Mouse (Mus musculus) stomach, embryonic 15.5 days (tissue): Measurements from ENCODE around the gene Ccdc162. TPM values are rescaled to one million over a fixed set of nuclear protein-coding genes. Genes with fewer than 3 reads are reported as not detected.

Experiments
- ATAC-seq: fragments of 200-750 bp; cut with Nextera tagmentation; 2 replicates; pipeline ENCODE4 v1.8.0; 2017; ENCODE audit warnings: low read depth, moderate number of reproducible peaks, moderate TSS enrichment; ENCODE audit not compliant: insufficient read depth, low FRiP score
- H3K27ac ChIP-seq: fragments of 300-500 bp; sonication (generic); 2 replicates; pipeline ENCODE4 v1.5.1; 2015; ENCODE audit warnings: mild to moderate bottlenecking, inconsistent platforms
- H3K27me3 ChIP-seq: fragments of 300-500 bp; sonication (generic); replicated peaks from 2 replicates; pipeline ENCODE4 v1.6.1; 2015; ENCODE audit warnings: inconsistent platforms
- H3K36me3 ChIP-seq: fragments of 300-500 bp; sonication (generic); 2 replicates; pipeline ENCODE4 v1.6.1; 2015; ENCODE audit warnings: inconsistent platforms
- H3K4me1 ChIP-seq: fragments of 300-500 bp; sonication (generic); 2 replicates; pipeline ENCODE4 v1.6.1; 2015; ENCODE audit warnings: inconsistent platforms
- H3K4me2 ChIP-seq: fragments of 300-500 bp; sonication (generic); 2 replicates; pipeline ENCODE4 v1.6.1; 2015; ENCODE audit warnings: mild to moderate bottlenecking, inconsistent platforms
- H3K4me3 ChIP-seq: fragments of 300-500 bp; sonication (generic); replicated peaks from 2 replicates; pipeline ENCODE4 v1.5.1; 2015; ENCODE audit warnings: inconsistent platforms
- H3K9ac ChIP-seq: fragments of 300-500 bp; sonication (generic); 2 replicates; pipeline ENCODE4 v1.6.1; 2015; ENCODE audit warnings: inconsistent platforms
- H3K9me3 ChIP-seq: fragments of 300-500 bp; sonication (generic); 2 replicates; pipeline ENCODE4 v1.6.1; 2016; ENCODE audit warnings: inconsistent platforms
- WGBS: fragments of 180-500 bp; shearing (Covaris S2); methylation state at CpG from one replicate; pipeline ENCODE4 v1.1.7; 2015; 5-methylcytosine and 5-hydroxymethylcytosine counted together
- microRNA-seq: library from miRNA; unstranded; fragments of <30 nt; microRNA quantifications from one replicate; pipeline ENCODE4, GENCODE M21; 2016
- polyA plus RNA-seq: library from polyadenylated mRNA; unstranded; fragments of >200 nt; fragmentation: Nextera tagmentation; extraction: Ambion mirVana; gene quantifications from 2 replicates; pipeline ENCODE4 v1.2.1, GENCODE M21; 2015

The Ccdc162 gene
- polyA plus RNA-seq, 1 experiment from 2014 or later: 0.96 TPM

GRCm38 (mm10) chr10:41489708-41490517 is 226.5 kb downstream of the Ccdc162 start, which contains the start of the genes Smpd2 and Ppil6:
Gene Smpd2, minus strand, starts transcription at chr10:41490369.
Gene Ppil6, plus strand, starts transcription at chr10:41490439.
- no peaks in the 10 kb centered on the region for H3K9me3 ChIP-seq
- peak within 1 kb of the TSS; percentile 78; the same call in 1 of the 2 replicates for H3K27ac ChIP-seq
- peaks cover 29% of the 10 kb centered on the region for H3K36me3 ChIP-seq
- under 1% methylated on average over 50 of the region's 50 CpGs for WGBS
- H3K4me1 ChIP-seq: peaks cover 22% of the 10 kb centered on the region
- peak; percentile 90 for ATAC-seq
- H3K4me3 ChIP-seq: peak within 1 kb of the TSS; percentile 63
- peak within 1 kb of the TSS; percentile 57 for H3K9ac ChIP-seq
- H3K27me3 ChIP-seq: no peaks in the 10 kb centered on the region
- H3K4me2 ChIP-seq: peak within 1 kb of the TSS; percentile 100

GRCm38 (mm10) chr10:41489294-41489693 is 227.1 kb downstream of the Ccdc162 start:
- WGBS: 30% methylated on average over 8 of the region's 8 CpGs
- 0 out of 2 replicates have a peak, but pooled peaks have one; percentile 2 for ATAC-seq
- Histone ChIP-seq H3K4me3 (peak overlapping the region; percentile 63), H3K4me1 (peaks cover 22% of the 10 kb centered on the region), H3K9me3 (no peaks in the 10 kb centered on the region), H3K27me3 (no peaks in the 10 kb centered on the region), H3K27ac (peak overlapping the region; percentile 78; the same call in 1 of the 2 replicates), H3K4me2 (peak overlapping the region; percentile 100), H3K36me3 (peaks cover 32% of the 10 kb centered on the region), H3K9ac (peak overlapping the region; percentile 57; the same call in 1 of the 2 replicates)

- H3K27ac ChIP-seq: no peak overlapping the region
- no peaks in the 10 kb centered on the region for H3K9me3 ChIP-seq
- no peak for ATAC-seq
- no peaks in the 10 kb centered on the region for H3K27me3 ChIP-seq
- peaks cover 22% of the 10 kb centered on the region for H3K4me1 ChIP-seq
- WGBS: 25% methylated on average over 7 of the region's 7 CpGs
- H3K4me2 ChIP-seq: peak overlapping the region; percentile 100
- peak overlapping the region; percentile 63 for H3K4me3 ChIP-seq
- peak overlapping the region; percentile 57; the same call in 1 of the 2 replicates for H3K9ac ChIP-seq
- peaks cover 36% of the 10 kb centered on the region for H3K36me3 ChIP-seq
Observed at GRCm38 (mm10) chr10:41488877-41489276, 227.6 kb downstream of the Ccdc162 start.

Small RNAs within 50 kb of the gene (microRNA-seq; reads per million reads assigned to microRNA genes)
- gene Mir3473b: not detected

Other genes with a start within 250 kb of the Ccdc162 start
- 27.8 and 33.3 TPM in 2 replicates for gene Mical1, start 240.3 kb downstream of the Ccdc162 start, polyA plus RNA-seq
- 47.2 and 56.5 TPM in 2 replicates for gene Smpd2, start 226.3 kb downstream of the Ccdc162 start, polyA plus RNA-seq
- 0.85 and 0.95 TPM in 2 replicates for gene Ppil6, start 226.2 kb downstream of the Ccdc162 start, polyA plus RNA-seq
- gene Cd164, start 197.2 kb downstream of the Ccdc162 start, polyA plus RNA-seq: 155 and 178 TPM in 2 replicates
- gene Cep57l1, start 93.2 kb upstream of the Ccdc162 start, polyA plus RNA-seq: 21.2 and 22.1 TPM in 2 replicates
- gene Sesn1, start 93.3 kb upstream of the Ccdc162 start, polyA plus RNA-seq: 32.4 and 33.3 TPM in 2 replicates